Mouse (Mus musculus) MEL (cell line): ENCODE data around the gene Foxb2. TPM values are rescaled to one million over a fixed set of nuclear protein-coding genes. Genes with fewer than 3 reads are reported as not detected.

ENCODE experiments used
- DNase-seq: peaks from one replicate; pipeline ENCODE4 v3.0.0; 2011; ENCODE audit warnings: low read depth, low spot score
- H3K27ac ChIP-seq: 2 replicates; pipeline ENCODE4 v1.5.1; 2012; ENCODE audit warnings: low read depth, mild to moderate bottlenecking, control low read depth, low read length, moderate library complexity; ENCODE audit not compliant: control insufficient read depth
- H3K27me3 ChIP-seq, 2 experiments: fragments of 150-350 bp in 1 of 2; sonication (generic) in 1 of 2; 2 replicates each; pipeline ENCODE4 v1.6.1; 2012; ENCODE audit warnings: low read length in 2 of 2, mild to moderate bottlenecking in 2 of 2, improper control_type of control experiment in 1 of 2, moderate library complexity in 1 of 2; ENCODE audit not compliant: insufficient read depth in 2 of 2, control insufficient read depth in 1 of 2
- H3K36me3 ChIP-seq, 2 experiments: 2 replicates each; pipeline ENCODE4 v1.6.1; 2012 to 2014; ENCODE audit warnings: low read length in 2 of 2, improper control_type of control experiment in 1 of 2, inconsistent platforms in 1 of 2, mild to moderate bottlenecking in 1 of 2; ENCODE audit not compliant: insufficient read depth in 2 of 2, control insufficient read depth in 1 of 2
- H3K4me1 ChIP-seq, 2 experiments: fragments of 150-350 bp in 1 of 2; sonication (generic) in 1 of 2; 2 replicates each; pipeline ENCODE4 v1.6.1; 2012; ENCODE audit warnings: low read length in 2 of 2, improper control_type of control experiment in 1 of 2, mild to moderate bottlenecking in 1 of 2; ENCODE audit not compliant: insufficient read depth in 2 of 2, control insufficient read depth in 1 of 2
- H3K4me3 ChIP-seq, 2 experiments: fragments of 150-350 bp in 1 of 2; sonication (generic) in 1 of 2; 2 replicates each; pipeline ENCODE4 v1.5.1; 2012; ENCODE audit warnings: low read depth in 2 of 2, low read length in 2 of 2, mild to moderate bottlenecking in 2 of 2, moderate library complexity in 2 of 2, control low read depth in 1 of 2, improper control_type of control experiment in 1 of 2; ENCODE audit not compliant: control insufficient read depth in 1 of 2, insufficient read depth in 1 of 2
- H3K79me2 ChIP-seq: 2 replicates; pipeline ENCODE4 v1.6.1; 2012; ENCODE audit warnings: mild to moderate bottlenecking, low read length, moderate library complexity; ENCODE audit not compliant: control insufficient read depth, poor library complexity, insufficient read depth
- H3K9ac ChIP-seq: 2 replicates; pipeline ENCODE4 v1.6.1; 2012; ENCODE audit warnings: low read depth, mild to moderate bottlenecking, control low read depth, low read length, moderate library complexity; ENCODE audit not compliant: control insufficient read depth, poor library complexity, severe bottlenecking
- H3K9me3 ChIP-seq: fragments of 150-350 bp; sonication (generic); replicated peaks from 2 replicates; pipeline ENCODE4 v1.6.1; 2012; ENCODE audit warnings: mild to moderate bottlenecking, low read length, improper control_type of control experiment, moderate library complexity; ENCODE audit not compliant: insufficient read depth
- BHLHE40 ChIP-seq: IDR thresholded peaks from 2 replicates; pipeline ENCODE4 v1.6.1; 2012; ENCODE audit warnings: low read depth, mild to moderate bottlenecking, inconsistent platforms, low read length, improper control_type of control experiment, borderline replicate concordance
- CHD1 ChIP-seq: IDR thresholded peaks from 2 replicates; pipeline ENCODE4 v1.6.1; 2012; ENCODE audit warnings: low read depth, mild to moderate bottlenecking, inconsistent platforms, low read length, improper control_type of control experiment
- CTCF ChIP-seq, 3 experiments: IDR thresholded peaks in 2 of 3; conservative IDR thresholded peaks in 1 of 3; 2 replicates each; pipeline ENCODE4 v1.5.1; 2011 to 2012; ENCODE audit warnings: low read length in 3 of 3, low read depth in 2 of 3, mild to moderate bottlenecking in 2 of 3, improper control_type of control experiment in 1 of 3, inconsistent platforms in 1 of 3, mixed read lengths in 1 of 3, moderate library complexity in 1 of 3; ENCODE audit not compliant: control insufficient read depth in 1 of 3, insufficient read depth in 1 of 3, poor library complexity in 1 of 3, severe bottlenecking in 1 of 3
- MAFK ChIP-seq: IDR thresholded peaks from 2 replicates; pipeline ENCODE4 v1.6.1; 2011; ENCODE audit warnings: low read depth, mild to moderate bottlenecking, low read length, improper control_type of control experiment, borderline replicate concordance
- POLR2AphosphoS2 ChIP-seq: IDR thresholded peaks from 2 replicates; pipeline ENCODE4 v1.6.1; 2011; ENCODE audit warnings: low read length, improper control_type of control experiment
- POLR2AphosphoS5 ChIP-seq: IDR thresholded peaks from 2 replicates; pipeline ENCODE4 v1.6.1; 2012; ENCODE audit warnings: low read depth, borderline replicate concordance, mild to moderate bottlenecking, inconsistent platforms, low read length, moderate library complexity, mixed read lengths
- RAD21 ChIP-seq: IDR thresholded peaks from 2 replicates; pipeline ENCODE4 v1.6.1; 2011; ENCODE audit warnings: mild to moderate bottlenecking, low read depth, low read length, improper control_type of control experiment
- SIN3A ChIP-seq: IDR thresholded peaks from 2 replicates; pipeline ENCODE4 v1.6.1; 2012; ENCODE audit warnings: low read length, improper control_type of control experiment, inconsistent platforms
- SMC3 ChIP-seq: IDR thresholded peaks from 2 replicates; pipeline ENCODE4 v1.6.1; 2011; ENCODE audit warnings: low read depth, low read length, improper control_type of control experiment
- TCF12 ChIP-seq: IDR thresholded peaks from 2 replicates; pipeline ENCODE4 v1.6.1; 2014; ENCODE audit warnings: low read depth, mild to moderate bottlenecking, inconsistent platforms, low read length, improper control_type of control experiment, moderate library complexity
- polyA plus RNA-seq, 2 experiments: library from polyadenylated mRNA; stranded (reverse) in 1 of 2; unstranded in 1 of 2; fragments of >175 nt in 1 of 2; fragments of >200 nt in 1 of 2; gene quantifications; 2 replicates each; pipeline versions ENCODE4 v1.2.1 to v1.2.4; 2012; ENCODE audit warnings: low replicate concordance in 2 of 2, low read depth in 1 of 2; ENCODE audit not compliant: insufficient read length in 2 of 2, insufficient read depth in 1 of 2, missing spikeins in 1 of 2
- total RNA-seq: library from RNA; depleted of rRNA; stranded (reverse); fragments of 300-350 nt; gene quantifications from 2 replicates; pipeline ENCODE4 v1.2.3, GENCODE M21; 2012; rRNA removed

Foxb2 gene
- total and polyA plus RNA-seq, 3 experiments, result not detected

DNA sequence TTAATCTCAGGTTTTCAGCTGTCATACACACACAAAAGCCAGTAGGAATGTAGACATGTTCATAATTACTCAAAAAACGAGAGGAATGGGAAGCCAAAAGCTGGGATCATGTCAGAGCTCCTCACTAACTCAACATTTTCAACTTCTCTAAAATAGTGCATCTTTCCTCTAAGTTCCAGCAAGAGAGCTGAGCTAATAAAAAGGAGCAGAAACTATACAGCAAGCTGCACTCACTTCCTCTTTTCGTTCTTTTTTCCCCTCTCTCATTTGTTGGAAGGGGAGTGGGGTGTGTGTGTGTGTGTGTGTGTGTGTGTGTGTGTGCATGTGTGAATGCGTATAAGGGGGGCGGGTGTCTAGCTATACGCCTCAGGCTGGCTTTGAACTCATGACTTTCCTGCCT, 45.9 kb downstream of the Foxb2 start:
- peak; percentile 19 for DNase-seq
- H3K27ac ChIP-seq, result no peak overlapping the region
- no peaks in the 10 kb centered on the region for H3K79me2 ChIP-seq
- no peaks in the 10 kb centered on the region for H3K9me3 ChIP-seq
- no peaks in the 10 kb centered on the region for H3K36me3 ChIP-seq
- H3K4me3 ChIP-seq, result no peak overlapping the region
- H3K27me3 ChIP-seq, result no peaks in the 10 kb centered on the region; a peak in 1 of 4 replicates
- H3K9ac ChIP-seq, result no peak overlapping the region
- H3K4me1 ChIP-seq, result no peaks in the 10 kb centered on the region
- TF ChIP-seq MAFK (no peak), POLR2AphosphoS2 (no peak), SMC3 (no peak), CHD1 (no peak), POLR2AphosphoS5 (no peak), BHLHE40 (no peak), CTCF (IDR thresholded peaks at IDR 0.05 in 2 of 3, conservative IDR thresholded peaks at IDR 0.05 in 1 of 3; ENCODE audit: control insufficient read depth in 1 of 3, insufficient read depth in 1 of 3, low read depth in 2 of 3, low read length in 3 of 3, poor library complexity in 1 of 3, severe bottlenecking in 1 of 3) (no peak), TCF12 (no peak), SIN3A (no peak)

DNA sequence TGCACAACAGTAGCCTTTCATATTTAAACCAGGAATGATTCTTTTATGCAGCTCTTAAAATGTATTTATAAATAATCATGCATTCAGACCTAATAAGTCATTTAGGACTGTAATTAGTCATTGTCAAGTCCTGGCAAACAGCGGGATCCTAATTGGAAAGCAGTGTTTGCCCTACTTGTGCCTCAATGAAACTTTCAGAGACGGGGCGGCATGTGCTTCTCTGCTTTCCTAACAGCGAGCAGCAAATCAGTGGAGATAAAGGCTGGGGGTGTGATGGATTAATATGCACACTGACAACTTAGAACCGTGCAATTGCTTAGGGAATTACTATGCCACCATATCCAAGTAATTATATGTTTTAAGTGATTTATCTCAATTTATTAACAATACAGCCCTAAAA, 48.4 kb downstream of the Foxb2 start:
- H3K27ac ChIP-seq, result no peak overlapping the region
- H3K9ac ChIP-seq, result no peak overlapping the region
- H3K9me3 ChIP-seq, result no peaks in the 10 kb centered on the region
- H3K27me3 ChIP-seq, result no peaks in the 10 kb centered on the region; a peak in 2 of 4 replicates
- no peak for DNase-seq
- no peak for TF ChIP-seq RAD21
- no peaks in the 10 kb centered on the region for H3K4me1 ChIP-seq
- H3K4me3 ChIP-seq, result no peak overlapping the region
- H3K79me2 ChIP-seq, result no peaks in the 10 kb centered on the region
- no peaks in the 10 kb centered on the region for H3K36me3 ChIP-seq

Other genes starting within 250 kb of the Foxb2 start
- 21.5 and 26.4 TPM in 2 replicates for gene Vps13a, start 92.9 kb downstream of the Foxb2 start, total RNA-seq
- 100 to 1,000 TPM in 1 of 2 experiments, 10 to 100 TPM in 1; 29.7 to 335 TPM for gene Vps13a, start 92.9 kb downstream of the Foxb2 start, polyA plus RNA-seq
- gene Prune2, start 82.3 kb upstream of the Foxb2 start, total RNA-seq, result not detected in 2 replicates
- not detected for gene Prune2, start 82.3 kb upstream of the Foxb2 start, polyA plus RNA-seq